Mouse (Mus musculus): ENCODE data around the gene Marc2. TPM values are rescaled to one million over a fixed set of nuclear protein-coding genes. Genes with fewer than 3 reads are reported as not detected.

Marc2 gene
- polyA plus RNA-seq, 1 experiment from 2014 or later = 152 TPM

DNA sequence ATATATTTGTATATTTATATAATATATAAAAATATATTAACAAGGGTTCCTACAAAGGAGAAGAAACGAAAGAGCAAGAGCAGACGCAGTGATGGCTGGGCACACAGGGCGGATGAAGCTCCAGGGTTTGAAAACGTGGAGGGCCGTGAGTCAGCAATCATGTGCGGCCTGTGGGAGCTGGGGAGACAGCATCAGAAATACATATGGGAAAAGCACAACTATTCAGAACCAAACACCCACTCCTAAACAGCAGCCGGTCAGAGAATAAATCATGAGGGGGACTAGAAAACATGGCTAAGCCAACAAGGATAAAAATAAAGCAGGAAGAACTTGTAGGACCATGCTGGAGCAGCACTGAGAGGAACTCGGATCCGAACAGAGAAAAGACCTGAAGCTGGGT lies 11.0 kb upstream of the Marc2 start:
- Histone ChIP-seq H3K4me1 (ENCODE audit: insufficient read depth) (no peaks in the 10 kb centered on the region), H3K4me3 (ENCODE audit: low read depth, low read length) (no peak overlapping the region), H3K9me3 (ENCODE audit: low read depth, low read length) (no peaks in the 10 kb centered on the region), H3K27ac (ENCODE audit: low read depth) (no peak overlapping the region), H3K36me3 (ENCODE audit: insufficient read depth) (no peaks in the 10 kb centered on the region), H3K4me2 (no peak overlapping the region), H3K9ac (no peak overlapping the region), H3K27me3 (ENCODE audit: insufficient read depth, low read length) (no peaks in the 10 kb centered on the region)
- ATAC-seq (ENCODE audit: insufficient read depth) (no peak), DNase-seq (no peak)
- no peak for TF ChIP-seq CTCF (IDR thresholded peaks at IDR 0.05; ENCODE audit: low read depth)
- WGBS = 85% methylated on average over 9 of the region's 9 CpGs

DNA sequence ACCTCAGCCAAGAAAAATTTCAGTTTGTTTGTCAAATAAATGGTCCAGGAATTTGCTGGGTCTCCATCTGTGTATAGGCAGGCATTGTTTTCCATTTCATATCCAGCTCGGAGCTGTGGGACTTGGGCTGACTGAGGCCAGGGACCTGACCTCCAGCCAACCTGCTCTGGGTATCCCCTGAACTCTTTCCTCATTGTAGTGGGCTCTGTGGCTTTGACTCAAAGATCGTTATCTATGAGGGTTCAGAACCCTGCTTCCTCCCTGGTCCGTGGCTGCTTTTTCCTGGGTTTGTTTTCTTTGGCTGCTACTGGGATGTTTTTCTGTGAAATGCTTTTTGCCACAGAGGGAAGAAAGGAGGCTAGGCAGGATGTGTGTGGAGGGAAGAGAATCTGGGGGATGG lies 7.7 kb upstream of the Marc2 start:
- H3K4me2 ChIP-seq = peak overlapping the region; percentile 44
- 0 out of 2 replicates have a peak overlapping the region, but pooled peaks have one; percentile 5 for H3K27ac ChIP-seq (ENCODE audit: low read depth)
- H3K9ac ChIP-seq = no peak overlapping the region
- no peak for DNase-seq
- WGBS = 37% methylated on average over 3 of the region's 3 CpGs
- 0 out of 2 replicates have a peak, but pooled peaks cover 3% of the 10 kb centered on the region for H3K4me1 ChIP-seq (ENCODE audit: insufficient read depth)
- TF ChIP-seq CTCF (IDR thresholded peaks at IDR 0.05; ENCODE audit: low read depth) = no peak
- peak; percentile 28; the same call in 1 of the 2 replicates for ATAC-seq (ENCODE audit: insufficient read depth)
- H3K36me3 ChIP-seq (ENCODE audit: insufficient read depth) = no peaks in the 10 kb centered on the region
- H3K4me3 ChIP-seq (ENCODE audit: low read depth, low read length) = no peak overlapping the region
- no peaks in the 10 kb centered on the region for H3K9me3 ChIP-seq (ENCODE audit: low read depth, low read length)
- H3K27me3 ChIP-seq (ENCODE audit: insufficient read depth, low read length) = no peaks in the 10 kb centered on the region

DNA sequence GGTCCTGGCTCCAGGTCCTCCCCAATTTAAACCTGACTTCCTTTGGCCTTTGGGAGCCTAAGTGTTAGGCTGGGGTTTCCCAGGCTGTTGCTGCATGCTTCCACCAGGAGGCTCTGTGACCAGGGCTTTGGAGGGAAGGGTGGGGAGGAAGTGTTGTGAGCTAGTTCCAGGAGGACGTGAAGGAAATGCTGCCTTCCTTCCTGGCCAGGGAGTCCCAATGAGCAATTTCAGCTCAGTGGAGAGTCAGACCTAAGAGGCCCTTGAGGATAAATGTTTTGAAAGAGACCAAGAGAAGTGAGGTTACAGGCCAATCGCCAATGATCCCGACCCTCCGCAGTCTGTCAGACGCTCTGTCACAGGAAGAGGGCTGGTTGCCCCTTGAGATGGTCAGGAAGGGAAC lies 7.1 kb upstream of the Marc2 start:
- WGBS = 16% methylated on average over 5 of the region's 5 CpGs
- H3K4me2 ChIP-seq = peak overlapping the region; percentile 44
- TF ChIP-seq CTCF (IDR thresholded peaks at IDR 0.05; ENCODE audit: low read depth) = peak; percentile 90
- 0 out of 2 replicates have a peak overlapping the region, but pooled peaks have one; percentile 5 for H3K9ac ChIP-seq
- no peaks in the 10 kb centered on the region for H3K9me3 ChIP-seq (ENCODE audit: low read depth, low read length)
- DNase-seq = peak; percentile 76
- peak; percentile 67; the same call in 1 of the 2 replicates for ATAC-seq (ENCODE audit: insufficient read depth)
- 0 out of 2 replicates have a peak overlapping the region, but pooled peaks have one; percentile 1 for H3K27ac ChIP-seq (ENCODE audit: low read depth)
- H3K36me3 ChIP-seq (ENCODE audit: insufficient read depth) = no peaks in the 10 kb centered on the region
- no peak overlapping the region for H3K4me3 ChIP-seq (ENCODE audit: low read depth, low read length)
- H3K4me1 ChIP-seq (ENCODE audit: insufficient read depth) = 0 out of 2 replicates have a peak, but pooled peaks cover 3% of the 10 kb centered on the region
- H3K27me3 ChIP-seq (ENCODE audit: insufficient read depth, low read length) = no peaks in the 10 kb centered on the region

DNA sequence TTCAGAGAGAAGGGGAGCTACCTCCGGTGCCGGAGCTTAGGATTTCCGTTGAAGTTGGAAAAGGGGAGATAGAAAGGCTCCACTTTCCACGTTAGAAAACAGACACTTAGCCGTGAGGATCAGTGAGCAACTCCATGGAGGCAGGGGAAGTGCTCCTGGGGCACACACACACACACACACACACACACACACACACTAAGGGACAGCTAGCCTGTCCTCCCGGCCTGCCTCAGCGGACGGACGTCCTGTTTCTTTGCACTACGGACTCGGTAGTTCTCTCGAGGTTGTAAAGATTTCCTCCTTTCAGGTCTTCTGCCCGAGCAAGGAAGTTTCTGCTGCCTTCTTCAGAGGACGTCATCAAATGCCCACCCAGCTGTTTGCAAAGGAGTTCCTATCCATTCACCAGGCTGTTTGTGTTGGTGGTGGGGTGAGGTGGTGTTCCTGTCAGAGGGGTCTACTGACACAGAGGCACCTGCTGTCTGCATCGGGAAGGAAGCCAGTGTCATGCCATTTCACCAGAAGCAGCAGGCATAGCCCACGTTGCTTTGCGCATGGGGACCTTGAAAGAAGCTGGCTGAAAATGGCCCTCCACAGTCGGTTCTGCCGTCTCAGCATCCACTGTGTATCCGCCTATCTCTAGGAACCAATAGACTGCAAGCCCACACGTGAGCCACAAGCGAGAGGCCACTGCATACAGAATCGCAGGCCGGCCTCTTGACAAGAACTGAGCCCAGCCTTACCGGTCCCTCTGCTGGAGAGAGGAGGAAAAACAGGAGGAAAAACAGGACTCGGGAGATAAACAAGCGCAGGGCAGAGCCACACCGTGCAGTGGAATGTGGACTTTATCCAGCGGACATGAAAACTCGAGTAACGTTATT lies 5.7 kb upstream of the Marc2 start:
- H3K9ac ChIP-seq = no peak overlapping the region

DNA sequence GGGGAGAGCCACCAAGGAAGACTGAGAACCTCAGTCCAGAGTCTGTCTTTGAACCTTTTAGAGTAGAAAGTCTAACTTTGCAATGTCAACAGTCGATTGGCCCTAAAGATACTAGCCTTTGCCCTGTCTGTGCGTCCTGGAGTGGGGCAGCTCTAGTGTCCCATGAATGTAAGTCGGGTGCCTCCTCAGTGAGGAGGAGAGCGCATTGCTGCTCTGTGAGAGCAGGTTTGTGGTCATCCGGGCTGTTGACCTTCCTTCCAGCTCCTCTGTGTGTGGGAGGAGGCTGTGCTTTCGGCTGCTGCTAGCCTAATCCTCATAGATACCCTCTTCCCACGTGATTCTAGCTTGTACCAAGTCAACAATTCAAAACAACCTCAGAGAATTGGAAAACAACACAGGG lies 4.9 kb upstream of the Marc2 start:
- WGBS = 31% methylated on average over 7 of the region's 7 CpGs
- Histone ChIP-seq H3K9ac (no peak overlapping the region), H3K4me3 (ENCODE audit: low read depth, low read length) (no peak overlapping the region), H3K27ac (ENCODE audit: low read depth) (no peak overlapping the region), H3K36me3 (ENCODE audit: insufficient read depth) (no peaks in the 10 kb centered on the region), H3K4me1 (ENCODE audit: insufficient read depth) (0 out of 2 replicates have a peak, but pooled peaks cover 3% of the 10 kb centered on the region), H3K27me3 (ENCODE audit: insufficient read depth, low read length) (0 out of 2 replicates have a peak, but pooled peaks cover 4% of the 10 kb centered on the region), H3K9me3 (ENCODE audit: low read depth, low read length) (no peaks in the 10 kb centered on the region), H3K4me2 (no peak overlapping the region)
- ATAC-seq (ENCODE audit: insufficient read depth) = no peak
- peak; percentile 9 for DNase-seq
- no peak for TF ChIP-seq CTCF (IDR thresholded peaks at IDR 0.05; ENCODE audit: low read depth)

More for the DNA sequence above, 5.7 kb upstream of the Marc2 start:
- peak; percentile 83 for TF ChIP-seq CTCF (IDR thresholded peaks at IDR 0.05; ENCODE audit: low read depth)
- 0 out of 2 replicates have a peak, but pooled peaks cover 3% of the 10 kb centered on the region for H3K4me1 ChIP-seq (ENCODE audit: insufficient read depth)
- H3K27me3 ChIP-seq (ENCODE audit: insufficient read depth, low read length) = 0 out of 2 replicates have a peak, but pooled peaks cover 4% of the 10 kb centered on the region
- 9% methylated on average over 31 of the region's 31 CpGs for WGBS
- ATAC-seq (ENCODE audit: insufficient read depth) = peak; percentile 89
- H3K36me3 ChIP-seq (ENCODE audit: insufficient read depth) = no peaks in the 10 kb centered on the region
- H3K4me3 ChIP-seq (ENCODE audit: low read depth, low read length) = no peak overlapping the region
- DNase-seq = peak; percentile 91
- H3K9me3 ChIP-seq (ENCODE audit: low read depth, low read length) = no peaks in the 10 kb centered on the region
- H3K4me2 ChIP-seq = peak overlapping the region; percentile 51
- H3K27ac ChIP-seq (ENCODE audit: low read depth) = peak overlapping the region; percentile 47

DNA sequence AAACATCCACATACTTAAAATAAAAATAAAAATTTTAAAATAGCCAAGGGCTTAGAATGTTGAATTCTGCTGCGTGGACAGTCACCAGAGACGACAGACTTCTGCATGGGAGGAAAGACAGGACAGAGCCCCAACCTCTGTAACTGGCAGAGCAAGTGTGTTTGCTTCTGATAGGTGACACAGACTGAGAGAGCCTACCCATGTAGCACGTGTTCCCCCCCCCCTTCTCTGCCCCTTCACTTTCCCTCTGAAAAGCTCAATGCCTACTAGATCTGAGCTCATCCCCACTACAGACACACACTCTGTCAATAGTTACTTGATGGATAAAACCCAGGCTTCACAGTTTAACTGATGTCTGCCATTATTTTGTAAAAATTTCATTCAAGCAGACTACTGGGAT lies 722 bp upstream of the Marc2 start:
- peak overlapping the region; percentile 96 for H3K4me2 ChIP-seq
- H3K9ac ChIP-seq = no peak overlapping the region
- H3K27me3 ChIP-seq (ENCODE audit: insufficient read depth, low read length) = 0 out of 2 replicates have a peak, but pooled peaks cover 4% of the 10 kb centered on the region
- H3K27ac ChIP-seq (ENCODE audit: low read depth) = no peak overlapping the region
- H3K4me3 ChIP-seq (ENCODE audit: low read depth, low read length) = peak overlapping the region; percentile 80; the same call in 1 of the 2 replicates
- no peaks in the 10 kb centered on the region for H3K9me3 ChIP-seq (ENCODE audit: low read depth, low read length)
- TF ChIP-seq CTCF (IDR thresholded peaks at IDR 0.05; ENCODE audit: low read depth) = no peak
- H3K4me1 ChIP-seq (ENCODE audit: insufficient read depth) = peaks cover 7% of the 10 kb centered on the region; the same call in 1 of the 2 replicates
- no peaks in the 10 kb centered on the region for H3K36me3 ChIP-seq (ENCODE audit: insufficient read depth)
- no peak for DNase-seq
- WGBS = 39% methylated on average over 3 of the region's 3 CpGs
- ATAC-seq (ENCODE audit: insufficient read depth) = no peak

Data from lung, embryonic 14.5 days (tissue).